Mouse (Mus musculus) MEL (cell line): ENCODE measurements around the gene Pde10a. TPM values are rescaled to one million over a fixed set of nuclear protein-coding genes. Genes with fewer than 3 reads are reported as not detected.

Experiments used
- DNase-seq: peaks from one replicate; pipeline ENCODE4 v3.0.0; 2011; ENCODE audit warnings: low read depth, low spot score
- H3K27ac ChIP-seq: 2 replicates; pipeline ENCODE4 v1.5.1; 2012; ENCODE audit warnings: low read depth, mild to moderate bottlenecking, control low read depth, low read length, moderate library complexity; ENCODE audit not compliant: control insufficient read depth
- H3K27me3 ChIP-seq, 2 experiments: fragments of 150-350 bp in 1 of 2; sonication (generic) in 1 of 2; 2 replicates each; pipeline ENCODE4 v1.6.1; 2012; ENCODE audit warnings: low read length in 2 of 2, mild to moderate bottlenecking in 2 of 2, improper control_type of control experiment in 1 of 2, moderate library complexity in 1 of 2; ENCODE audit not compliant: insufficient read depth in 2 of 2, control insufficient read depth in 1 of 2
- H3K36me3 ChIP-seq, 2 experiments: 2 replicates each; pipeline ENCODE4 v1.6.1; 2012 to 2014; ENCODE audit warnings: low read length in 2 of 2, improper control_type of control experiment in 1 of 2, inconsistent platforms in 1 of 2, mild to moderate bottlenecking in 1 of 2; ENCODE audit not compliant: insufficient read depth in 2 of 2, control insufficient read depth in 1 of 2
- H3K4me1 ChIP-seq, 2 experiments: fragments of 150-350 bp in 1 of 2; sonication (generic) in 1 of 2; 2 replicates each; pipeline ENCODE4 v1.6.1; 2012; ENCODE audit warnings: low read length in 2 of 2, improper control_type of control experiment in 1 of 2, mild to moderate bottlenecking in 1 of 2; ENCODE audit not compliant: insufficient read depth in 2 of 2, control insufficient read depth in 1 of 2
- H3K4me3 ChIP-seq, 2 experiments: fragments of 150-350 bp in 1 of 2; sonication (generic) in 1 of 2; 2 replicates each; pipeline ENCODE4 v1.5.1; 2012; ENCODE audit warnings: low read depth in 2 of 2, low read length in 2 of 2, mild to moderate bottlenecking in 2 of 2, moderate library complexity in 2 of 2, control low read depth in 1 of 2, improper control_type of control experiment in 1 of 2; ENCODE audit not compliant: control insufficient read depth in 1 of 2, insufficient read depth in 1 of 2
- H3K79me2 ChIP-seq: 2 replicates; pipeline ENCODE4 v1.6.1; 2012; ENCODE audit warnings: mild to moderate bottlenecking, low read length, moderate library complexity; ENCODE audit not compliant: control insufficient read depth, poor library complexity, insufficient read depth
- H3K9ac ChIP-seq: 2 replicates; pipeline ENCODE4 v1.6.1; 2012; ENCODE audit warnings: low read depth, mild to moderate bottlenecking, control low read depth, low read length, moderate library complexity; ENCODE audit not compliant: control insufficient read depth, poor library complexity, severe bottlenecking
- H3K9me3 ChIP-seq: fragments of 150-350 bp; sonication (generic); replicated peaks from 2 replicates; pipeline ENCODE4 v1.6.1; 2012; ENCODE audit warnings: mild to moderate bottlenecking, low read length, improper control_type of control experiment, moderate library complexity; ENCODE audit not compliant: insufficient read depth
- BHLHE40 ChIP-seq: IDR thresholded peaks from 2 replicates; pipeline ENCODE4 v1.6.1; 2012; ENCODE audit warnings: low read depth, mild to moderate bottlenecking, inconsistent platforms, low read length, improper control_type of control experiment, borderline replicate concordance
- CTCF ChIP-seq, 3 experiments: IDR thresholded peaks in 2 of 3; conservative IDR thresholded peaks in 1 of 3; 2 replicates each; pipeline ENCODE4 v1.5.1; 2011 to 2012; ENCODE audit warnings: low read length in 3 of 3, low read depth in 2 of 3, mild to moderate bottlenecking in 2 of 3, improper control_type of control experiment in 1 of 3, inconsistent platforms in 1 of 3, mixed read lengths in 1 of 3, moderate library complexity in 1 of 3; ENCODE audit not compliant: control insufficient read depth in 1 of 3, insufficient read depth in 1 of 3, poor library complexity in 1 of 3, severe bottlenecking in 1 of 3
- ETS1 ChIP-seq: IDR thresholded peaks from 2 replicates; pipeline ENCODE4 v1.6.1; 2012; ENCODE audit warnings: low read depth, mild to moderate bottlenecking, inconsistent platforms, low read length, improper control_type of control experiment, moderate library complexity
- GABPA ChIP-seq: IDR thresholded peaks from 2 replicates; pipeline ENCODE4 v1.6.1; 2012; ENCODE audit warnings: low read depth, mild to moderate bottlenecking, inconsistent platforms, low read length, improper control_type of control experiment, moderate library complexity
- HCFC1 ChIP-seq: IDR thresholded peaks from 2 replicates; pipeline ENCODE4 v1.6.1; 2012; ENCODE audit warnings: low read depth, mild to moderate bottlenecking, inconsistent platforms, low read length, improper control_type of control experiment, moderate library complexity
- KAT2A ChIP-seq: conservative IDR thresholded peaks from 2 replicates; pipeline ENCODE4 v1.6.1; 2012; ENCODE audit warnings: low read depth, low read length, improper control_type of control experiment, inconsistent platforms
- MAZ ChIP-seq: IDR thresholded peaks from 2 replicates; pipeline ENCODE4 v1.6.1; 2012; ENCODE audit warnings: low read depth, mild to moderate bottlenecking, inconsistent platforms, low read length, improper control_type of control experiment
- MYB ChIP-seq: IDR thresholded peaks from 2 replicates; pipeline ENCODE4 v1.6.1; 2011; ENCODE audit warnings: mild to moderate bottlenecking, low read depth, low read length, improper control_type of control experiment
- NELFE ChIP-seq: IDR thresholded peaks from 2 replicates; pipeline ENCODE4 v1.6.1; 2011; ENCODE audit warnings: low read depth, low read length, improper control_type of control experiment
- NRF1 ChIP-seq: IDR thresholded peaks from 2 replicates; pipeline ENCODE4 v1.6.1; 2014; ENCODE audit warnings: low read depth, mild to moderate bottlenecking, inconsistent platforms, low read length, improper control_type of control experiment, moderate library complexity; ENCODE audit not compliant: poor library complexity, insufficient read depth, severe bottlenecking
- RAD21 ChIP-seq: IDR thresholded peaks from 2 replicates; pipeline ENCODE4 v1.6.1; 2011; ENCODE audit warnings: mild to moderate bottlenecking, low read depth, low read length, improper control_type of control experiment
- RCOR1 ChIP-seq: IDR thresholded peaks from 2 replicates; pipeline ENCODE4 v1.6.1; 2012; ENCODE audit warnings: low read depth, mild to moderate bottlenecking, inconsistent platforms, low read length, improper control_type of control experiment
- SIN3A ChIP-seq: IDR thresholded peaks from 2 replicates; pipeline ENCODE4 v1.6.1; 2012; ENCODE audit warnings: low read length, improper control_type of control experiment, inconsistent platforms
- TAL1 ChIP-seq: IDR thresholded peaks from 2 replicates; pipeline ENCODE4 v1.6.1; 2012; ENCODE audit warnings: mild to moderate bottlenecking, inconsistent platforms, low read length, moderate library complexity, mixed read lengths
- TCF12 ChIP-seq: IDR thresholded peaks from 2 replicates; pipeline ENCODE4 v1.6.1; 2014; ENCODE audit warnings: low read depth, mild to moderate bottlenecking, inconsistent platforms, low read length, improper control_type of control experiment, moderate library complexity
- UBTF ChIP-seq: IDR thresholded peaks from 2 replicates; pipeline ENCODE4 v1.6.1; 2012; ENCODE audit warnings: low read depth, mild to moderate bottlenecking, inconsistent platforms, low read length, improper control_type of control experiment, moderate library complexity, borderline replicate concordance; ENCODE audit not compliant: insufficient read depth
- ZC3H11A ChIP-seq: IDR thresholded peaks from 2 replicates; pipeline ENCODE4 v1.6.1; 2012; ENCODE audit warnings: low read depth, mild to moderate bottlenecking, inconsistent platforms, low read length, improper control_type of control experiment
- ZKSCAN1 ChIP-seq: IDR thresholded peaks from 2 replicates; pipeline ENCODE4 v1.6.1; 2012; ENCODE audit warnings: low read depth, mild to moderate bottlenecking, inconsistent platforms, low read length, improper control_type of control experiment, moderate library complexity
- ZNF384 ChIP-seq: IDR thresholded peaks from 2 replicates; pipeline ENCODE4 v1.6.1; 2012; ENCODE audit warnings: low read depth, mild to moderate bottlenecking, inconsistent platforms, low read length, improper control_type of control experiment
- polyA plus RNA-seq, 2 experiments: library from polyadenylated mRNA; stranded (reverse) in 1 of 2; unstranded in 1 of 2; fragments of >175 nt in 1 of 2; fragments of >200 nt in 1 of 2; gene quantifications; 2 replicates each; pipeline versions ENCODE4 v1.2.1 to v1.2.4; 2012; ENCODE audit warnings: low replicate concordance in 2 of 2, low read depth in 1 of 2; ENCODE audit not compliant: insufficient read length in 2 of 2, insufficient read depth in 1 of 2, missing spikeins in 1 of 2
- total RNA-seq: library from RNA; depleted of rRNA; stranded (reverse); fragments of 300-350 nt; gene quantifications from 2 replicates; pipeline ENCODE4 v1.2.3, GENCODE M21; 2012

The Pde10a gene
- total and polyA plus RNA-seq, 3 experiments = 3.1 to 6.9 TPM; not detected in 1

DNA sequence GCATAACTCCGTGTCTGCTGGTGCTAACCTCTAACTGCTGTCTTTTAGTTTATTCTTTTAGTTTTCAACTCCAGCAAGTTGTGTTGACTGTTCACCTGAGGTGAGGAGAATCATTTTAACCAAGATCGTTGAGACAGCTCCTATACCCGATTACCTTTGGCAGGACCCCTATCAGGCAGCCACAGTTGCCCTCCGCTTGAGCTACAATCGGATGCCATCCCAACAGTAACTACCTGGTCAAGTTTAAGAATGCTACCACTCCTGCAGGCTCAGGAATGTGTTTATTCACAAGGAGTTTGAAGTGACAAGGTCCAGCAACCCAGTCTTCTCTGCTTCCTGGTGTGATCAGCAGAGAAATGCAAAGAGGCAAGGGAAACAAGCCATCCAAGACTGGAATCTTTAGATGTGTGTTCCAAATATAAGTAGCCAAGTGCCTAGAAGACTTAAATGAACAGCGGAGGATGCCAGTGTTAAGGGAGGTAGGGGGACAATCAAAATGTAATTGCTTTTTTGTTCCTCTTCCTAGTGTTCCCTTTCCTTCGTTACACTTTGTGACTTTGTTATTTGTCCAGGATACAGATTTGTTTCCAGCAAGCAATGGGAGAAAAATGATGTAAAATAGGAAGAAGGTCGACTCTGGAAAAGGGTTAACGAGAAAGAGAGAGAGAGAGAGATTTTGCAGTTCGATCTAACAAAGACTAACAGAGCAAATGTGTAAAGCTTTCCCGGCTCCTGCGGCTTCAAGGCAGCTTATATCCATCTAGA is 273.5 kb downstream of the Pde10a start:
- no peak for TF ChIP-seq ZC3H11A
- TF ChIP-seq ETS1 = no peak
- no peak for TF ChIP-seq MYB
- no peak for TF ChIP-seq ZNF384
- no peak for TF ChIP-seq RAD21
- TF ChIP-seq UBTF = no peak
- TF ChIP-seq SIN3A = no peak
- no peak for TF ChIP-seq TCF12
- TF ChIP-seq BHLHE40 = no peak
- no peak for TF ChIP-seq TAL1
- TF ChIP-seq MAZ = no peak
- no peak for TF ChIP-seq NELFE
- no peak for TF ChIP-seq RCOR1
- no peak for TF ChIP-seq KAT2A
- no peak for TF ChIP-seq NRF1
- no peak for TF ChIP-seq HCFC1
- TF ChIP-seq ZKSCAN1 = no peak
- TF ChIP-seq, all 39 proteins: peak for 0
- H3K9me3 ChIP-seq = no peaks in the 10 kb centered on the region
- no peak overlapping the region for H3K4me3 ChIP-seq
- H3K27ac ChIP-seq = no peak overlapping the region
- H3K9ac ChIP-seq = no peak overlapping the region
- H3K36me3 ChIP-seq = peaks cover 0 to 5% of the 10 kb centered on the region in 2 experiments; a peak in 2 of 4 replicates
- H3K4me1 ChIP-seq = peaks cover 2 to 8% of the 10 kb centered on the region in 2 experiments
- H3K27me3 ChIP-seq = no peaks in the 10 kb centered on the region
- H3K79me2 ChIP-seq = no peaks in the 10 kb centered on the region
- no peak for DNase-seq

DNA sequence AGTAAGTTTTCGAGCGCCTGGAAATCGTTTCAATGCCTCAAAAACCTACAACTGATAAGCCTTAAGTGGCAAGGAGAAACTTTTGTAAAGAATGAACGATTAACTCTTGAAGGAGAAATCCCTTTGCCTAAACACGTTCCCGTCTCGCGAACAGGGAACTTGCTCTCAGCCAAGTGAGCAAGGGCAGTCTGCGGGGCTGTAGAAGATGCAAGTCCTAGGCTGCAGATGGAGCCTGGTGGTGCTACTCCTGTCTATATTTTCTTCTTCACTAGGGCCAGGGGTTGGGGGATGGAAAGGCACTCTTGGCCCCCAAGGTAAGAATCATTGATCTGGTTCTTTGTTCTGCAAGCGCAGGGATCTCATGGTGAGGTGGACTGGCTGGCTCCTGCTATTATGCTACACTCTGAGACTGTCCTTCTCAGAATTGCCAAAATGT is 274.1 kb downstream of the Pde10a start:
- Histone ChIP-seq H3K4me3 (no peak overlapping the region), H3K36me3 (peaks cover 0 to 5% of the 10 kb centered on the region in 2 experiments; a peak in 2 of 4 replicates), H3K9me3 (no peaks in the 10 kb centered on the region), H3K4me1 (peaks cover 2 to 8% of the 10 kb centered on the region in 2 experiments), H3K9ac (no peak overlapping the region), H3K27me3 (no peaks in the 10 kb centered on the region), H3K79me2 (no peaks in the 10 kb centered on the region), H3K27ac (no peak overlapping the region)
- TF ChIP-seq GABPA (no peak), CTCF (IDR thresholded peaks at IDR 0.05 in 2 of 3, conservative IDR thresholded peaks at IDR 0.05 in 1 of 3; ENCODE audit: control insufficient read depth in 1 of 3, insufficient read depth in 1 of 3, low read depth in 2 of 3, low read length in 3 of 3, poor library complexity in 1 of 3, severe bottlenecking in 1 of 3) (no peak), TAL1 (no peak)
- no peak for DNase-seq
